Mouse (Mus musculus): ENCODE measurements around the gene Ccdc120. TPM values are rescaled to one million over a fixed set of nuclear protein-coding genes. Genes with fewer than 3 reads are reported as not detected.
"Not testable (repeated sequence)": the region's sequence is repeated elsewhere in the genome, so short reads cannot be mapped to it uniquely, and the experiment has no call there.

Ccdc120 gene
- total RNA-seq, 2 experiments from 2014 or later = 0.28 to 0.75 TPM

GRCm38 (mm10) chrX:7772766-7773165 lies 22.1 kb upstream of the Ccdc120 start:
- intact Hi-C loops (cut with DNase I) = loop anchor here (10.0 kb wide), 1 partner anchor 348 kb away; no protein-coding TSS in a partner anchor
- peak; percentile 54 for TF ChIP-seq CTCF (IDR thresholded peaks at IDR 0.05)
- H3K27ac ChIP-seq = no peak overlapping the region
- H3K4me3 ChIP-seq = no peak overlapping the region
- DNase-seq = no peak

GRCm38 (mm10) chrX:7769302-7770017 lies 18.8 kb upstream of the Ccdc120 start:
- Histone ChIP-seq H3K4me3 (no peak overlapping the region), H3K27ac (no peak overlapping the region)
- intact Hi-C loops (cut with DNase I) = loop anchor here (10.0 kb wide), 1 partner anchor 345 kb away; no protein-coding TSS in a partner anchor
- DNase-seq = no peak
- TF ChIP-seq CTCF (IDR thresholded peaks at IDR 0.05) = no peak

GRCm38 (mm10) chrX:7765764-7766163 lies 15.1 kb upstream of the Ccdc120 start:
- DNase-seq = peak; percentile 52
- no peak for TF ChIP-seq CTCF (IDR thresholded peaks at IDR 0.05)
- H3K27ac ChIP-seq = peak overlapping the region; percentile 79
- intact Hi-C loops (cut with DNase I) = no loop called here
- H3K4me3 ChIP-seq = peak overlapping the region; percentile 88

- Histone ChIP-seq H3K27ac (peak overlapping the region; percentile 79), H3K4me3 (peak overlapping the region; percentile 88)
- no peak for DNase-seq
- TF ChIP-seq CTCF (IDR thresholded peaks at IDR 0.05) = no peak
- intact Hi-C loops (cut with DNase I) = no loop called here
Measured at GRCm38 (mm10) chrX:7765281-7765670, 14.6 kb upstream of the Ccdc120 start.

DNA sequence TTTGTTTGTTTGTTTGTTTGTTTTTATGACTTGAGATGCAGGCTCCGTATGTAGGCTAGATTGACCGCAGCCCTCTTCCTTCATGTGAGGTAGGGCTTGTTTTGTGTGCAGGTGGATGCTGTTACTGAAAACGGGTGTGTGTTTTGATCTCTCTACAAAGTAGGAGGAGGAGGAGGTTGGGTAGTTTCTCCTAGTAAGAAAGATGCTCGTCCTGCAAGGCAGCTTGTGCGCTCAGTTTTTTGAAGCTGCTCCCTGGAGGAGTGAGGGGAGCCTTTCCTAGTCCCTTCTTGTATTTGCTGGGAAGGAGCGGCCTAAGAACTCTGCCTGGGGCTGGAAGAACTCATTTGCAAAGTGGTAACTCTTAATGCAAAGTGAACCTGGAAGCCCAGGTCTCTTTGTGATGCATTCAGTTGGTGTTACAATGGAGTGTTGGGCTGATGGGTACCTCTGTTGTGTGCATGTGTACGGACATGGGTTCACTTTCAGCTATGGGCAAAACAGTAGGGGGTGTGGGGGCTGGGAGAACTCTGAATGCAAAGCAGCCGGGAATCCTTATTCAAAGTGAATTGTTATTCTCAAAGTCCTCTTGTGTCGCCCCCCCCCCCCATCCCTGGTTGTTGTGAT lies 14.1 kb upstream of the Ccdc120 start:
- DNase-seq = no peak
- H3K4me3 ChIP-seq = peak overlapping the region; percentile 88
- no peak for TF ChIP-seq CTCF (IDR thresholded peaks at IDR 0.05)
- intact Hi-C loops (cut with DNase I) = no loop called here
- peak overlapping the region; percentile 91 for H3K27ac ChIP-seq

GRCm38 (mm10) chrX:7763631-7764393 lies 13.1 kb upstream of the Ccdc120 start:
- TF ChIP-seq CTCF (IDR thresholded peaks at IDR 0.05) = no peak
- intact Hi-C loops (cut with DNase I) = no loop called here
- H3K27ac ChIP-seq = peak overlapping the region; percentile 91
- DNase-seq = peak; percentile 48
- peak overlapping the region; percentile 88 for H3K4me3 ChIP-seq

- no peak for TF ChIP-seq CTCF (IDR thresholded peaks at IDR 0.05)
- H3K27ac ChIP-seq = peak overlapping the region; percentile 91
- peak overlapping the region; percentile 88 for H3K4me3 ChIP-seq
- intact Hi-C loops (cut with DNase I) = loop anchor here (1.0 kb wide), 1 partner anchor 25 kb away; no protein-coding TSS in a partner anchor
- DNase-seq = no peak
Measured at GRCm38 (mm10) chrX:7762921-7763197, 12.2 kb upstream of the Ccdc120 start.

- Histone ChIP-seq H3K4me3 (peak within 1 kb of the TSS; percentile 88), H3K27ac (peak within 1 kb of the TSS; percentile 91)
- peak; percentile 95 for DNase-seq
- intact Hi-C loops (cut with DNase I) = loop anchor here (1.0 kb wide), 1 partner anchor 26 kb away; no protein-coding TSS in a partner anchor
- TF ChIP-seq CTCF (IDR thresholded peaks at IDR 0.05) = no peak
Measured at GRCm38 (mm10) chrX:7762137-7762920, 11.6 kb upstream of the Ccdc120 start, which contains the start of gene Tfe3. TSS of gene Tfe3 (plus strand) at chrX:7762560.

DNA sequence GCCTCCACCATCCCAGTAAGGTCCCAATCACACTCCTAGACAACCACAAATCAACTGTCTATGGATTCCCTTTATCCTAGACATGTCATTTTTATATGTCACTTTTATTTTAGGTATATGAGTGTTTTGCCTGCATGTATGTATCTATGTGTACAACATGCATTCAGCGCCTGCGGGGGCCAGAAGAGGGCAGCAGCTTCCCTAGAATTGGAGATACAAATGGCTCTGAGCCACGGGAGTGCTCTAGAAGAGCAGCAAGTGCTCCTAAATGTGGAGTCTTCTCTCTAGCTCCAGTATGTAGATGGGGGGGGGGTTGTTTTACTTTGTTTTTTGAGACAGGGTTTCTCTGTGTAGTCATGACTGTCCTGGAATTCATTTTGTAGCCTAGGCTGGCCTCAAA lies 2.9 kb upstream of the Ccdc120 start:
- intact Hi-C loops (cut with DNase I); H3K4me3 ChIP-seq; DNase-seq; H3K27ac ChIP-seq: not testable (repeated sequence)
- TF ChIP-seq CTCF (IDR thresholded peaks at IDR 0.05) = peak; percentile 42

GRCm38 (mm10) chrX:7745429-7745828 lies 5.3 kb downstream of the Ccdc120 start:
- DNase-seq = no peak

GRCm38 (mm10) chrX:7744940-7745339 lies 5.8 kb downstream of the Ccdc120 start:
- TF ChIP-seq CTCF (IDR thresholded peaks at IDR 0.05) = no peak
- DNase-seq = no peak
- intact Hi-C loops (cut with DNase I) = no loop called here
- no peak overlapping the region for H3K4me3 ChIP-seq
- H3K27ac ChIP-seq = no peak overlapping the region

More at GRCm38 (mm10) chrX:7745429-7745828, 5.3 kb downstream of the Ccdc120 start:
- Histone ChIP-seq H3K4me3 (no peak overlapping the region), H3K27ac (no peak overlapping the region)
- no peak for TF ChIP-seq CTCF (IDR thresholded peaks at IDR 0.05)
- intact Hi-C loops (cut with DNase I) = no loop called here

- Histone ChIP-seq H3K4me3 (no peak overlapping the region), H3K27ac (no peak overlapping the region)
- intact Hi-C loops (cut with DNase I) = no loop called here
- peak; percentile 38 for TF ChIP-seq CTCF (IDR thresholded peaks at IDR 0.05)
- DNase-seq = no peak
Measured at GRCm38 (mm10) chrX:7743470-7743869, 7.2 kb downstream of the Ccdc120 start.

All from gastrocnemius, adult 2 months (tissue).